Mouse (Mus musculus): ENCODE results near the gene Kctd2. TPM values are rescaled to one million over a fixed set of nuclear protein-coding genes. Genes with fewer than 3 reads are reported as not detected.

The Kctd2 gene
- polyA plus RNA-seq (2014; fragmentation: Nextera tagmentation; extraction: Ambion mirVana), result 12.0 and 12.7 TPM in 2 replicates

DNA sequence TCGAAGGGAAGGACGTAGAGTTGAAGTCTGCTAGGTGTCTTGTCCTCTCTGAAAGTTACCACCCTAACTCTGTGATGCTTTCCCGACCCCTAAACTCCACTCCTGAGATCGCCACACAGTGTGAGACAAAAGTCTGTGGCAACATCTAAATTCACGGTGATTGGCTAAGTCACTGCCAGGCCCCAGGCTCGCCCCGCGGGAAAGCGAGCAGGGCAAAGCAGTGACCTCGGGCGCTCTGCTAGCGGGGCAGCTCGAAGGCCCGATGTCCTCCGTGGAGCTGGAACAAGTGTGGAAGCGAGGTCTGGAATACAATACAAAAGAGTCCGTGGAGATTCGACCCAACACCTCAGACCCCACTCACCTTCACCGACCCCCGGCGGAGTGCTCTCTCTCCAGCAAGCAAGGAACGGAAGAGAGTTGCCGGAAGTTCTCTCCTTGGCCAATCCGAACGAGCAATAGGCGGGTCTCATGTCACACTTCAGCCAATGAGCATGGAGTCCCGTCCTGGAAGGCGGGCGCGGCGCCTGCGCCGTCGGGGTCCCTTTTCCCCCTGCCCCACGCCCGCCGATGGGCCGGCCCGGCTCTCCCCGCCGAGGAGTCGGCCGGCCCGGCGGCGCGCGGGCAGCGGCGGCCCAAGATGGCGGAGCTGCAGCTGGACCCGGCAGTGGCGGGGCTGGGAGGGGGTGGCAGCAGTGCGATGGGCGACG lies at the start of gene Kctd2, which contains the start of gene Atp5h:
Kctd2 (plus strand) TSS at position 598 of the 707 bp plus-strand sequence.
Atp5h (minus strand) TSS at position 432 of the 707 bp plus-strand sequence.
- Histone ChIP-seq H3K4me3 (ENCODE audit: low read depth, low read length) (peak within 1 kb of the TSS; percentile 86), H3K9ac (ENCODE audit: low read depth, low read length) (peak within 1 kb of the TSS; percentile 90), H3K27me3 (ENCODE audit: control insufficient read depth, insufficient read depth, low read length) (no peaks in the 10 kb centered on the region), H3K36me3 (ENCODE audit: control insufficient read depth, insufficient read depth, low read length) (peaks cover 11% of the 10 kb centered on the region), H3K9me3 (replicated peaks; ENCODE audit: control insufficient read depth, low read length) (no peaks in the 10 kb centered on the region), H3K27ac (ENCODE audit: low read depth, low read length) (peak within 1 kb of the TSS; percentile 90), H3K4me2 (peak within 1 kb of the TSS; percentile 97), H3K4me1 (ENCODE audit: control insufficient read depth, insufficient read depth, low read length) (peaks cover 39% of the 10 kb centered on the region)
- peak; percentile 95 for ATAC-seq (replicated peaks; ENCODE audit: insufficient number of reproducible peaks, low FRiP score, low TSS enrichment)
- under 1% methylated on average over 45 of the region's 56 CpGs for WGBS (ENCODE audit: insufficient replicate concordance)

DNA sequence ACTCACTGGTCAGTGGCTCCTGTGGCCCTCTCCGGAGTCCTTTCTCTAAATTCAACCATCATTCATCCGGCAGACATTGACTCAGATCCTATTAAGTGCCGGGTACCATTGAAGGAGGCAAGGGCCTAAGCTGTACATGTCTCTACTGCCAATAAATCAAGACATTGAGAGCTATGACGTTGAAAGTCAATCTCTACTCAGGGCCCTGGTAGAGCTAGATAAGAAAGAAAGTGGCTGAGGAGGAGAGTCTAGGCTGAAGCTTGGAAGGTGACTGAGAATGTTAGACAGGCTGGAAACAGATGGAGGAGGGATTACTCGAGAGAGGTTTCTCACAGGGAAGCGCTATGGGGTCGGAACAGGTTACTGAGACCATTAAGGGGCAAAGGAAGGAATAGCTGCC lies 49.6 kb upstream of the Kctd2 start:
- Histone ChIP-seq H3K27ac (ENCODE audit: low read depth, low read length) (no peak overlapping the region), H3K4me2 (no peak overlapping the region), H3K9me3 (replicated peaks; ENCODE audit: control insufficient read depth, low read length) (no peaks in the 10 kb centered on the region), H3K27me3 (ENCODE audit: control insufficient read depth, insufficient read depth, low read length) (peaks cover 73% of the 10 kb centered on the region), H3K9ac (ENCODE audit: low read depth, low read length) (no peak overlapping the region), H3K4me1 (ENCODE audit: control insufficient read depth, insufficient read depth, low read length) (peaks cover 21% of the 10 kb centered on the region), H3K4me3 (ENCODE audit: low read depth, low read length) (no peak overlapping the region), H3K36me3 (ENCODE audit: control insufficient read depth, insufficient read depth, low read length) (no peaks in the 10 kb centered on the region)
- 48% methylated on average over 7 of the region's 7 CpGs for WGBS (ENCODE audit: insufficient replicate concordance)
- ATAC-seq (replicated peaks; ENCODE audit: insufficient number of reproducible peaks, low FRiP score, low TSS enrichment), result no peak

- Histone ChIP-seq H3K4me1 (ENCODE audit: control insufficient read depth, insufficient read depth, low read length) (peaks cover 18% of the 10 kb centered on the region), H3K9ac (ENCODE audit: low read depth, low read length) (no peak overlapping the region), H3K4me2 (no peak overlapping the region), H3K27ac (ENCODE audit: low read depth, low read length) (no peak overlapping the region), H3K9me3 (replicated peaks; ENCODE audit: control insufficient read depth, low read length) (no peaks in the 10 kb centered on the region), H3K4me3 (ENCODE audit: low read depth, low read length) (no peak overlapping the region), H3K27me3 (ENCODE audit: control insufficient read depth, insufficient read depth, low read length) (peaks cover 69% of the 10 kb centered on the region), H3K36me3 (ENCODE audit: control insufficient read depth, insufficient read depth, low read length) (no peaks in the 10 kb centered on the region)
- ATAC-seq (replicated peaks; ENCODE audit: insufficient number of reproducible peaks, low FRiP score, low TSS enrichment), result no peak
- 38% methylated on average over 8 of the region's 8 CpGs for WGBS (ENCODE audit: insufficient replicate concordance)
These were observed 48.6 kb upstream of the Kctd2 start for GRCm38 (mm10) chr11:115371354-115371753.

DNA sequence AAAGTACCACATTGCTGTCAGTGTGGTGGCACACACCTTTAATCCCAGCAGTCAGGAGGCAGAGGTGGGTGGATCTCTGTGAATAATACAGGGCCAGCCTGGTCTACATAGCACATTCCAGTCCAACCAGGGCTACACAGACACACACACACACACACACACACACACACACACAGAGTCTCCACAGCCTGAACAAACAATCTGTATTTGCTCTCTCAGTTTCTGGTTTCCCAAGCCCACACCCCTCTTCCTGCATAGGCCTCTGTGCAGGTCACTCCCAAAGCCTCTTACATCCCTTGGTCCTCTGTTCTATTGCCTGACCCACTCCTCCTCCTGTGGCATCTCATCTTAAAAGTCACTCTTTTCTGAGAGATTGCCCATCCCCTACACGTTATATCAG lies 47.9 kb upstream of the Kctd2 start:
- Histone ChIP-seq H3K27ac (ENCODE audit: low read depth, low read length) (no peak overlapping the region), H3K4me2 (no peak overlapping the region), H3K4me1 (ENCODE audit: control insufficient read depth, insufficient read depth, low read length) (peaks cover 14% of the 10 kb centered on the region), H3K4me3 (ENCODE audit: low read depth, low read length) (no peak overlapping the region), H3K36me3 (ENCODE audit: control insufficient read depth, insufficient read depth, low read length) (no peaks in the 10 kb centered on the region), H3K27me3 (ENCODE audit: control insufficient read depth, insufficient read depth, low read length) (peaks cover 65% of the 10 kb centered on the region), H3K9me3 (replicated peaks; ENCODE audit: control insufficient read depth, low read length) (no peaks in the 10 kb centered on the region), H3K9ac (ENCODE audit: low read depth, low read length) (no peak overlapping the region)
- ATAC-seq (replicated peaks; ENCODE audit: insufficient number of reproducible peaks, low FRiP score, low TSS enrichment), result no peak
- 40% methylated on average over 1 of the region's 1 CpGs for WGBS (ENCODE audit: insufficient replicate concordance)

DNA sequence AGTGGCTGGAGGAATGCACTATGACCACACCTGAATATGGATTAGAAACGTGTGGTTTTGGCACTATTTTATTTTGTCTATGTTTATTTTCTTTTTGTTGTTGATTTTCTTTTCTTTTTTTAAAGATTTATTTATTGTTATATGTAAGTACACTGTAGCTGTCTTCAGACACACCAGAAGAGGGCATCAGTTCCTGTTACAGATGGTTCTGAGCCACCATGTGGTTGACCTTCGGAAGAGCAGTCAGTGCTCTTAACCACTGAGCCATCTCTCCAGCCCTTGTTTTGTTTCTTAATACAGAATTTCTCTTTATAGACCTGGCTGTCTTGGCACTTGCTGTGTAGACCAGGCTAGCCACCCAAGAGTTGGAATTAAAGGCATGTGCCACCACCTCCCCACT lies 47.2 kb upstream of the Kctd2 start:
- H3K27ac ChIP-seq (ENCODE audit: low read depth, low read length), result no peak overlapping the region
- no peak overlapping the region for H3K4me3 ChIP-seq (ENCODE audit: low read depth, low read length)
- peaks cover 7% of the 10 kb centered on the region; the same call in 1 of the 2 replicates for H3K4me1 ChIP-seq (ENCODE audit: control insufficient read depth, insufficient read depth, low read length)
- H3K9ac ChIP-seq (ENCODE audit: low read depth, low read length), result no peak overlapping the region
- H3K9me3 ChIP-seq (replicated peaks; ENCODE audit: control insufficient read depth, low read length), result no peaks in the 10 kb centered on the region
- H3K4me2 ChIP-seq, result no peak overlapping the region
- 49% methylated on average over 2 of the region's 2 CpGs for WGBS (ENCODE audit: insufficient replicate concordance)
- H3K27me3 ChIP-seq (ENCODE audit: control insufficient read depth, insufficient read depth, low read length), result peaks cover 58% of the 10 kb centered on the region
- no peak for ATAC-seq (replicated peaks; ENCODE audit: insufficient number of reproducible peaks, low FRiP score, low TSS enrichment)
- no peaks in the 10 kb centered on the region for H3K36me3 ChIP-seq (ENCODE audit: control insufficient read depth, insufficient read depth, low read length)

DNA sequence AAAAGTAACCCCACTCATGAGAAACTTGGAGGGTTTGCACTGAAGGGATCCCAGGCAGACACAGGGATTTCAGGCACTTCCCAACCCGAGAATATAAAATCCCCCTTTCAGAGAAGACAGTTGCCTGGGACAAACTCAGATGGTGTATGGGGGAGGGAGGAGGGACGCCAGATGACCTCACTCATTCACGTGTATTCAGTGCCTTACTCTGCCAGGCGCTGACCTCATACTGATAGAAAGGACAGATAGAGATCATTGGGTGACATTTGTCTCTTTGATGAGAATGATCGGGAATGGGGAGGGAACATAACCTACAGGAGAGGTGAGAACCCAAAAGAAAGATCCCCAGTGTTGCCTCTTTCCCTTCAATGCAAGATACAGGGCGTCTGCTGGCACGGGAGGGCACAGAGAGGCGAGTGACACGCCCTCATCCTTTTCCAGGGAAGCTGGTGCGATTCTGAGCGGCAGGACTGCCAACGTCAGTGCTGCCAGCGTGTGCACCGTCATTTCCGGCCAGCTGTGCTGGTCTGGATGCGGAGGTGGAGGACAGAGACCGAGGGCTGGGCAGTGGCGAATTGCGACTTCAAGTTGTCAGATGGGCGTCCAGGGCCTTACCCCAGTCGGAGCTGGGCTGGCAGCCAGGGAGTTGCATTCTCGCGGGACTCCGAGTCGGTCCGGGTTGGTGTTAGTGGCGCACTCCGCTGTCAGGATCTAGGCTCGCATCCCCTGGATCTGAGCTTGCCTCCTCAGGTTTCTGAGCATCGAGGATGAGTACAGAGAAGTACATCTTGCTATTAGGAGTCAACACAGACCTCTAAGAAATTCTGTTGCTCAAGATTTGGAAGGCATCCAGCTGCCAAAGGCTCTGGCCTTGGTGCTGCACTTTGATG lies 45.9 kb upstream of the Kctd2 start:
- peaks cover 50% of the 10 kb centered on the region for H3K27me3 ChIP-seq (ENCODE audit: control insufficient read depth, insufficient read depth, low read length)
- peaks cover 7% of the 10 kb centered on the region; the same call in 1 of the 2 replicates for H3K4me1 ChIP-seq (ENCODE audit: control insufficient read depth, insufficient read depth, low read length)
- H3K4me2 ChIP-seq, result peak overlapping the region; percentile 74
- H3K27ac ChIP-seq (ENCODE audit: low read depth, low read length), result no peak overlapping the region
- peak overlapping the region; percentile 63; the same call in 1 of the 2 replicates for H3K9ac ChIP-seq (ENCODE audit: low read depth, low read length)
- H3K4me3 ChIP-seq (ENCODE audit: low read depth, low read length), result peak overlapping the region; percentile 40
- H3K36me3 ChIP-seq (ENCODE audit: control insufficient read depth, insufficient read depth, low read length), result no peaks in the 10 kb centered on the region
- 3% methylated on average over 30 of the region's 30 CpGs for WGBS (ENCODE audit: insufficient replicate concordance)
- no peak; the same call in 1 of the 2 replicates for ATAC-seq (replicated peaks; ENCODE audit: insufficient number of reproducible peaks, low FRiP score, low TSS enrichment)
- H3K9me3 ChIP-seq (replicated peaks; ENCODE audit: control insufficient read depth, low read length), result no peaks in the 10 kb centered on the region

GRCm38 (mm10) chr11:115374695-115375425 lies 45.1 kb upstream of the Kctd2 start:
- H3K27ac ChIP-seq (ENCODE audit: low read depth, low read length), result no peak overlapping the region
- peaks cover 7% of the 10 kb centered on the region; the same call in 1 of the 2 replicates for H3K4me1 ChIP-seq (ENCODE audit: control insufficient read depth, insufficient read depth, low read length)
- H3K4me3 ChIP-seq (ENCODE audit: low read depth, low read length), result peak overlapping the region; percentile 40; the same call in 1 of the 2 replicates
- no peaks in the 10 kb centered on the region for H3K9me3 ChIP-seq (replicated peaks; ENCODE audit: control insufficient read depth, low read length)
- no peak for ATAC-seq (replicated peaks; ENCODE audit: insufficient number of reproducible peaks, low FRiP score, low TSS enrichment)
- no peak overlapping the region for H3K9ac ChIP-seq (ENCODE audit: low read depth, low read length)
- H3K36me3 ChIP-seq (ENCODE audit: control insufficient read depth, insufficient read depth, low read length), result no peaks in the 10 kb centered on the region
- WGBS (ENCODE audit: insufficient replicate concordance), result 55% methylated on average over 12 of the region's 12 CpGs
- H3K27me3 ChIP-seq (ENCODE audit: control insufficient read depth, insufficient read depth, low read length), result peaks cover 45% of the 10 kb centered on the region
- H3K4me2 ChIP-seq, result peak overlapping the region; percentile 74

GRCm38 (mm10) chr11:115376722-115377121 lies 43.2 kb upstream of the Kctd2 start:
- no peak for ATAC-seq (replicated peaks; ENCODE audit: insufficient number of reproducible peaks, low FRiP score, low TSS enrichment)
- Histone ChIP-seq H3K4me2 (no peak overlapping the region), H3K27ac (ENCODE audit: low read depth, low read length) (no peak overlapping the region), H3K36me3 (ENCODE audit: control insufficient read depth, insufficient read depth, low read length) (no peaks in the 10 kb centered on the region), H3K4me3 (ENCODE audit: low read depth, low read length) (no peak overlapping the region), H3K4me1 (ENCODE audit: control insufficient read depth, insufficient read depth, low read length) (peaks cover 9% of the 10 kb centered on the region; the same call in 1 of the 2 replicates), H3K9me3 (replicated peaks; ENCODE audit: control insufficient read depth, low read length) (no peaks in the 10 kb centered on the region), H3K27me3 (ENCODE audit: control insufficient read depth, insufficient read depth, low read length) (peaks cover 32% of the 10 kb centered on the region), H3K9ac (ENCODE audit: low read depth, low read length) (no peak overlapping the region)
- 59% methylated on average over 7 of the region's 7 CpGs for WGBS (ENCODE audit: insufficient replicate concordance)

Measured in heart, embryonic 11.5 days (tissue).